Mouse (Mus musculus) midbrain, embryonic 11.5 days (tissue): ENCODE measurements around the gene Car12. TPM values are rescaled to one million over a fixed set of nuclear protein-coding genes. Genes with fewer than 3 reads are reported as not detected.
A peak's percentile ranks its signal among the peaks of the same experiment; 100 is the strongest.
"Not testable (repeated sequence)": the region's sequence is repeated elsewhere in the genome, so short reads cannot be mapped to it uniquely, and the experiment has no call there.

Experiments
- ATAC-seq: fragments of 200-750 bp; cut with Nextera tagmentation; 2 replicates; pipeline ENCODE4 v1.8.0; 2017; ENCODE audit warnings: moderate TSS enrichment, moderate library complexity; ENCODE audit not compliant: low FRiP score
- DNase-seq: peaks from one replicate; pipeline ENCODE4 v3.0.0; 2015; ENCODE audit warnings: low spot score; ENCODE audit errors: missing footprints
- H3K27ac ChIP-seq: fragments of 300-500 bp; sonication (generic); 2 replicates; pipeline ENCODE4 v1.5.1; 2014; ENCODE audit warnings: low read depth, low read length
- H3K27me3 ChIP-seq: fragments of 300-500 bp; sonication (generic); 2 replicates; pipeline ENCODE4 v1.6.1; 2014; ENCODE audit warnings: mild to moderate bottlenecking, low read length, moderate library complexity, mixed read lengths; ENCODE audit not compliant: control insufficient read depth, insufficient read depth
- H3K36me3 ChIP-seq: fragments of 300-500 bp; sonication (generic); 2 replicates; pipeline ENCODE4 v1.6.1; 2014; ENCODE audit warnings: mild to moderate bottlenecking, low read length, moderate library complexity, mixed read lengths; ENCODE audit not compliant: control insufficient read depth, insufficient read depth
- H3K4me1 ChIP-seq: fragments of 300-500 bp; sonication (generic); 2 replicates; pipeline ENCODE4 v1.6.1; 2014; ENCODE audit warnings: low read length; ENCODE audit not compliant: control insufficient read depth, insufficient read depth
- H3K4me2 ChIP-seq: fragments of 300-500 bp; sonication (generic); 2 replicates; pipeline ENCODE4 v1.6.1; 2014; ENCODE audit warnings: mild to moderate bottlenecking, moderate library complexity
- H3K4me3 ChIP-seq: fragments of 300-500 bp; sonication (generic); 2 replicates; pipeline ENCODE4 v1.5.1; 2014; ENCODE audit warnings: low read depth, low read length
- H3K9ac ChIP-seq: fragments of 300-500 bp; sonication (generic); 2 replicates; pipeline ENCODE4 v1.6.1; 2014; ENCODE audit warnings: low read length
- H3K9me3 ChIP-seq: fragments of 300-500 bp; sonication (generic); 2 replicates; pipeline ENCODE4 v1.6.1; 2016; ENCODE audit warnings: low read length; ENCODE audit not compliant: control insufficient read depth
- WGBS: fragments of 180-500 bp; shearing (Covaris S2); extraction: QIAGEN DNeasy Blood & Tissue Kit; methylation state at CpG from one replicate; pipeline ENCODE4 v1.1.7; 2014; 5-methylcytosine and 5-hydroxymethylcytosine counted together
- polyA plus RNA-seq: library from polyadenylated mRNA; unstranded; fragments of >200 nt; fragmentation: Nextera tagmentation; extraction: Ambion mirVana; gene quantifications from 2 replicates; pipeline ENCODE4 v1.2.1, GENCODE M21; 2014

Car12 gene
- polyA plus RNA-seq, 1 experiment from 2014 or later = 0.66 TPM

- H3K9ac ChIP-seq, H3K27me3 ChIP-seq, H3K4me2 ChIP-seq, H3K27ac ChIP-seq, ATAC-seq, DNase-seq, H3K4me3 ChIP-seq, H3K4me1 ChIP-seq, H3K9me3 ChIP-seq, H3K36me3 ChIP-seq: not testable (repeated sequence)
- no CpG with 5 or more reads among the region's 3 CpGs for WGBS
These were observed 71.1 kb downstream of the Car12 start for GRCm38 (mm10) chr9:66784552-66784951.

GRCm38 (mm10) chr9:66787821-66788220, 74.3 kb downstream of the Car12 start:
- H3K36me3 ChIP-seq = 0 out of 2 replicates have a peak, but pooled peaks cover 2% of the 10 kb centered on the region
- no peak overlapping the region for H3K4me2 ChIP-seq
- DNase-seq (peak; percentile 85), ATAC-seq (no peak)
- H3K4me1 ChIP-seq = no peaks in the 10 kb centered on the region
- no peaks in the 10 kb centered on the region for H3K27me3 ChIP-seq
- no peak overlapping the region for H3K9ac ChIP-seq
- H3K27ac ChIP-seq = no peak overlapping the region
- 16% methylated on average over 2 of the region's 2 CpGs for WGBS
- H3K4me3 ChIP-seq = no peak overlapping the region
- H3K9me3 ChIP-seq = no peaks in the 10 kb centered on the region

GRCm38 (mm10) chr9:66794629-66795463, 81.4 kb downstream of the Car12 start:
- DNase-seq (no peak), ATAC-seq (peak; percentile 71)
- Histone ChIP-seq H3K27me3 (no peaks in the 10 kb centered on the region), H3K36me3 (0 out of 2 replicates have a peak, but pooled peaks cover 2% of the 10 kb centered on the region), H3K4me3 (peak overlapping the region; percentile 61), H3K9ac (peak overlapping the region; percentile 90), H3K4me1 (peaks cover 5% of the 10 kb centered on the region), H3K27ac (peak overlapping the region; percentile 84), H3K9me3 (no peaks in the 10 kb centered on the region), H3K4me2 (peak overlapping the region; percentile 88)
- 2% methylated on average over 43 of the region's 43 CpGs for WGBS

DNA sequence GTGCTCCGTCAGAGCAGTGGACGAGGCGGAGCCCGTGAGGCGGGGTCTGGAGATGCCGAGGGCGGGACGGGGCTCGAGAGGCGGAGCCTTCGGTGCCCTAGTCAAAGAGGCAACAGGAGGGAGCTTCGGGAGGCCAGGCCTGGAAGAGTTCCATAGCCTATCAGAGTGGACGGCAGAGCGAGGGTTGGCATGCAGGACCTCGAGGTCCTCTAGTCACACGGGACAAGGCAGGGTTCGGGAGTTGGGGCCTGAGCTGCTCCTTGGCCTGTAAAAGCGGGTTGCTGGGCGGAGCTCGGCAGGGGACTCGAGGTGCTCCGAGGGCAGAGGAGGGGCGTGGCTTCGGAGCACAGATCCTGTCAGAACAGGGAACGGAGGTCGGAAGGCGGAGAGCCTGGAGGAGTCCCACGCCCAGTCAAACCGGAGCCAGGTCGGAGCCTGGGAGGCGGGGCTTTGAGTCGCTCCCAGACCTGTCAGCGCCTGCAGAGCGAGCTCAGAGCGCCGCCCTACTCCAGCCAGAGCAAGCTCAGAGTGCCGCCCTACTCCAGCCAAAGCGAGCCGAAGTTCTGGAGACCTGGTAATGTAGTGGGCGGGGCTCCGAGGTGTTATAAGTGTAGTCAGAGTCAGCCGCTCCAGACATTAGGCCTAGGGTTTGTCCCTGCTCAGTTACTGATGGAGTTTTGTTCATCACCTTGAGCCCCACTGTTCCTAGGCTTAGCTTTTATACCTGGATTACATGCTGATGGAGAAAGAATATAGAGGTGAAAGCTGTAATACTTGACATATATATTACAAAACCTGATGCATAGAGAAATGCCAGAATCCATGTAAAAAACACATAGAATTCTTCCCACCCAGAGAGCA, 82.2 kb downstream of the Car12 start, which contains the start of gene Aph1b:
TSS of gene Aph1b (minus strand) at position 27 of the 861 bp plus-strand sequence.
- peak; percentile 99 for DNase-seq
- no peaks in the 10 kb centered on the region for H3K36me3 ChIP-seq
- H3K27ac ChIP-seq = peak within 1 kb of the TSS; percentile 84
- peak within 1 kb of the TSS; percentile 90 for H3K9ac ChIP-seq
- under 1% methylated on average over 42 of the region's 42 CpGs for WGBS
- H3K27me3 ChIP-seq = no peaks in the 10 kb centered on the region
- peak within 1 kb of the TSS; percentile 88 for H3K4me2 ChIP-seq
- ATAC-seq = peak; percentile 99
- peak within 1 kb of the TSS; percentile 61 for H3K4me3 ChIP-seq
- no peaks in the 10 kb centered on the region for H3K9me3 ChIP-seq
- peaks cover 5% of the 10 kb centered on the region for H3K4me1 ChIP-seq

GRCm38 (mm10) chr9:66796739-66797138, 83.3 kb downstream of the Car12 start, which contains the start of gene Gm10647:
TSS of gene Gm10647 (plus strand) at chr9:66797039.
- Histone ChIP-seq H3K27me3 (no peaks in the 10 kb centered on the region), H3K4me1 (peaks cover 5% of the 10 kb centered on the region), H3K4me3 (peak within 1 kb of the TSS; percentile 61), H3K27ac (no peak within 1 kb of the TSS), H3K9ac (peak within 1 kb of the TSS; percentile 90), H3K9me3 (no peaks in the 10 kb centered on the region), H3K4me2 (peak within 1 kb of the TSS; percentile 88), H3K36me3 (no peaks in the 10 kb centered on the region)
- DNase-seq = no peak
- no peak for ATAC-seq
- WGBS = 85% methylated on average over 5 of the region's 5 CpGs

DNA sequence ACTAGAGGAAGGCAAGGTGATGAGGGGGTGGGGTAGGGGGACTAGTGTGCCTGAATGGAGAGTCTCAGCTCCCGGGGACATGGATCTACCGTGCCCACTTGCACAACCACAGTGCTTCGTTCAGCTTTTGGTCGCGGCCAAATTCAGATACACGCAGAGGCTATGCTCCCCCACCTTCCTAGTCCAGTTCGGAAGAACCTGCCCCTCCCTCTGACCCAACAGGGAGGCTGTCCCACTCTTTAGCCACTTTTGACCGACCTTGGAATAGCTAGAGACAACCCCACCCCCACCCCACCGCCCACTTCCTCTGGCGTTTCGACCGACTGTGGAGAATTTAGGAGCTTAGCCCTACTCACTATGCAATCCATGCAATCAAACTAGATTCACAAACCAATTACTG, 88.5 kb downstream of the Car12 start:
- Histone ChIP-seq H3K9me3 (no peaks in the 10 kb centered on the region), H3K4me1 (no peaks in the 10 kb centered on the region), H3K27ac (no peak overlapping the region), H3K36me3 (no peaks in the 10 kb centered on the region), H3K9ac (no peak overlapping the region), H3K27me3 (peaks cover 5% of the 10 kb centered on the region; the same call in 1 of the 2 replicates), H3K4me3 (no peak overlapping the region), H3K4me2 (no peak overlapping the region)
- ATAC-seq (no peak), DNase-seq (no peak)
- WGBS = 55% methylated on average over 12 of the region's 12 CpGs

- DNase-seq = peak; percentile 95
- ATAC-seq, H3K27ac ChIP-seq, H3K9me3 ChIP-seq, H3K4me1 ChIP-seq, H3K27me3 ChIP-seq, H3K36me3 ChIP-seq: not testable (repeated sequence)
- Histone ChIP-seq H3K4me2 (peak overlapping the region; percentile 40), H3K9ac (peak overlapping the region; percentile 49), H3K4me3 (peak overlapping the region; percentile 22; the same call in 1 of the 2 replicates)
- under 1% methylated on average over 27 of the region's 37 CpGs for WGBS
These were observed 92.5 kb downstream of the Car12 start for GRCm38 (mm10) chr9:66805951-66806350.

GRCm38 (mm10) chr9:66813392-66813791, 99.9 kb downstream of the Car12 start:
- ATAC-seq (no peak), DNase-seq (no peak)
- Histone ChIP-seq H3K4me1 (peaks cover 2% of the 10 kb centered on the region; the same call in 1 of the 2 replicates), H3K4me2 (no peak overlapping the region), H3K4me3 (no peak overlapping the region), H3K9me3 (no peaks in the 10 kb centered on the region), H3K36me3 (no peaks in the 10 kb centered on the region), H3K27me3 (no peaks in the 10 kb centered on the region), H3K27ac (no peak overlapping the region), H3K9ac (no peak overlapping the region)
- WGBS = 16% methylated on average over 2 of the region's 2 CpGs
